26 mouse cellular contexts compared by ENCODE assay signal in the genomic region with DNA sequence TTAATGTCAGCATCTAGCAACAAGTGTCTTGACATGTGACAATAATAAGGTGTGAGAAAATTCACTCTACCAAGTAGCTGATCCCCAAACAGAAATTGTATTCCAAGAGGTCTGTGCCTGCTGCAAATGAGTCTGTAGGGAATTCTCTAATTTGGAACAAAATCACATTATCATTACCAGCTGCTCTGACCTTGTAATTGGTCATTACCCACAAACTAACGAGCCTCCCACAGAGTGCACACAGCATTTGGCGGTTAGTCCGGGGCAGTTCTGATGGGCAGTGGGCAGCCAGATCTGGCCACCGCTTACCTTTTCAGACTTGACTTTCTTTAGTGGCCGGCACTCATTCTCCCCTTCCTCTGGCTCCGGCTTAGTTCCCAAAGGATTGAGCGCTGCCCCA. TPM values are rescaled to one million over a fixed set of nuclear protein-coding genes. Genes with fewer than 3 reads are reported as not detected.
DNase-seq lines count a peak whose midpoint lies in the region; ATAC-seq and TF ChIP-seq lines count a peak whose summit lies in the region.
"Had no signal": no experiment of that assay in that cellular context is flagged by ENCODE, and none has a peak within 500 bp of the region (broad histone marks: within the 10 kb centered on the region; RNA-seq: fewer than 3 reads in every experiment).

No protein-coding gene starts in this region.

- DNase-seq in forebrain, embryonic 11.5 days (ENCODE audit: low spot score) = no peak
- DNase-seq in layer of hippocampus, adult 2 months (ENCODE audit: low spot score in 2 of 2) = no peak
- no peak for DNase-seq in layer of hippocampus, postnatal 36 days
- DNase-seq in limb, embryonic 11.5 days (ENCODE audit: low spot score) = peak; percentile 48
- DNase-seq in lung, adult 18-20 months = no peak
- DNase-seq: adrenal gland, adult 8-10 months; cerebellum, adult 18-20 months; cerebellum, postnatal 14 days; forebrain, postnatal 0 days; gastrocnemius, postnatal 36 days; heart, postnatal 36 days; liver, embryonic 13.5 days; lung, postnatal 36 days; midbrain, embryonic 14.5 days had no signal

- no peak overlapping the region for H3K9ac ChIP-seq in forebrain, embryonic 12.5 days
- H3K9ac ChIP-seq in forebrain, embryonic 11.5 days (ENCODE audit: low read length) = no peak overlapping the region
- H3K9ac ChIP-seq in limb, embryonic 11.5 days (ENCODE audit: low read length) = no peak overlapping the region
- H3K9ac ChIP-seq in midbrain, embryonic 13.5 days (replicated peaks) = no peak overlapping the region
- H3K9ac ChIP-seq: embryonic facial prominence, embryonic 12.5 days; forebrain, postnatal 0 days; heart, embryonic 15.5 days; liver, embryonic 13.5 days; lung, embryonic 15.5 days had no signal

- no peaks in the 10 kb centered on the region for H3K9me3 ChIP-seq in forebrain, embryonic 12.5 days
- no peaks in the 10 kb centered on the region for H3K9me3 ChIP-seq in forebrain, embryonic 11.5 days (ENCODE audit: control insufficient read depth, low read length)
- H3K9me3 ChIP-seq in limb, embryonic 11.5 days (ENCODE audit: control insufficient read depth, low read length) = no peaks in the 10 kb centered on the region
- no peaks in the 10 kb centered on the region for H3K9me3 ChIP-seq in midbrain, embryonic 13.5 days
- H3K9me3 ChIP-seq: embryonic facial prominence, embryonic 12.5 days; heart, embryonic 15.5 days; liver, embryonic 13.5 days; lung, embryonic 15.5 days; megakaryocyte, embryonic 14.5 days had no signal

- no peak for ATAC-seq in forebrain, embryonic 12.5 days (ENCODE audit: low FRiP score)
- no peak for ATAC-seq in forebrain, embryonic 11.5 days (replicated peaks; ENCODE audit: low FRiP score)
- ATAC-seq in limb, embryonic 11.5 days (ENCODE audit: insufficient number of reproducible peaks, low FRiP score, low TSS enrichment, low read depth) = no peak
- no peak for ATAC-seq in midbrain, embryonic 13.5 days
- ATAC-seq: CD4-positive, CD25-positive, alpha-beta regulatory T cell, adult 4 months; forebrain, postnatal 0 days; hindbrain, postnatal 0 days; intestine, postnatal 0 days; Patski had no signal

- H3K27ac ChIP-seq in forebrain, embryonic 12.5 days = peak overlapping the region; percentile 11; the same call in 1 of the 2 replicates
- no peak overlapping the region for H3K27ac ChIP-seq in forebrain, embryonic 11.5 days (ENCODE audit: low read depth, low read length)
- H3K27ac ChIP-seq in layer of hippocampus, adult 2 months = peak overlapping the region; percentile 77
- H3K27ac ChIP-seq in limb, embryonic 11.5 days (replicated peaks; ENCODE audit: low read depth, low read length) = no peak overlapping the region
- H3K27ac ChIP-seq in midbrain, embryonic 13.5 days = no peak overlapping the region
- H3K27ac ChIP-seq: embryonic facial prominence, embryonic 12.5 days; heart, embryonic 15.5 days; kidney, postnatal 0 days; liver, embryonic 13.5 days; lung, embryonic 15.5 days had no signal

- H3K27me3 ChIP-seq in forebrain, embryonic 12.5 days = no peaks in the 10 kb centered on the region
- H3K27me3 ChIP-seq in forebrain, embryonic 11.5 days (ENCODE audit: control insufficient read depth, insufficient read depth, low read length) = no peaks in the 10 kb centered on the region
- no peaks in the 10 kb centered on the region for H3K27me3 ChIP-seq in limb, embryonic 11.5 days (ENCODE audit: control insufficient read depth, insufficient read depth, low read length)
- H3K27me3 ChIP-seq in midbrain, embryonic 13.5 days = no peaks in the 10 kb centered on the region
- H3K27me3 ChIP-seq: embryonic facial prominence, embryonic 12.5 days; heart, embryonic 15.5 days; liver, embryonic 13.5 days; lung, embryonic 15.5 days; megakaryocyte, embryonic 14.5 days; Patski had no signal

- no peak for TF ChIP-seq CTCF in layer of hippocampus, adult 2 months (conservative IDR thresholded peaks at IDR 0.05)

- H3K4me1 ChIP-seq in forebrain, embryonic 12.5 days = peaks cover 43% of the 10 kb centered on the region
- H3K4me1 ChIP-seq in forebrain, embryonic 11.5 days (replicated peaks; ENCODE audit: control insufficient read depth, insufficient read depth, low read length) = no peaks in the 10 kb centered on the region
- H3K4me1 ChIP-seq in limb, embryonic 11.5 days (ENCODE audit: control insufficient read depth, insufficient read depth, low read length) = peaks cover 15% of the 10 kb centered on the region
- peaks cover 57% of the 10 kb centered on the region for H3K4me1 ChIP-seq in midbrain, embryonic 13.5 days (replicated peaks)

- H3K36me3 ChIP-seq in forebrain, embryonic 12.5 days (replicated peaks) = peaks cover 13% of the 10 kb centered on the region
- H3K36me3 ChIP-seq in forebrain, embryonic 11.5 days (ENCODE audit: control insufficient read depth, insufficient read depth, low read length) = no peaks in the 10 kb centered on the region; the same call in 1 of the 2 replicates
- H3K36me3 ChIP-seq in limb, embryonic 11.5 days (ENCODE audit: control insufficient read depth, insufficient read depth, low read length) = no peaks in the 10 kb centered on the region
- H3K36me3 ChIP-seq in midbrain, embryonic 13.5 days = peaks cover 15% of the 10 kb centered on the region
- H3K36me3 ChIP-seq: heart, embryonic 15.5 days had no signal

- 46% methylated on average over 7 of the region's 7 CpGs for WGBS in forebrain, embryonic 12.5 days
- 55% methylated on average over 7 of the region's 7 CpGs for WGBS in forebrain, embryonic 11.5 days
- 32% methylated on average over 7 of the region's 7 CpGs for WGBS in limb, embryonic 11.5 days
- 73% methylated on average over 7 of the region's 7 CpGs for WGBS in midbrain, embryonic 13.5 days

- no peak overlapping the region for H3K4me2 ChIP-seq in forebrain, embryonic 12.5 days
- H3K4me2 ChIP-seq in forebrain, embryonic 11.5 days (ENCODE audit: low read depth, low read length, severe bottlenecking) = no peak overlapping the region
- no peak overlapping the region for H3K4me2 ChIP-seq in limb, embryonic 11.5 days (ENCODE audit: low read depth, severe bottlenecking)
- no peak overlapping the region for H3K4me2 ChIP-seq in midbrain, embryonic 13.5 days (replicated peaks)
- H3K4me2 ChIP-seq: embryonic facial prominence, embryonic 12.5 days; heart, embryonic 15.5 days; liver, embryonic 13.5 days; lung, embryonic 15.5 days had no signal

- no peak overlapping the region for H3K4me3 ChIP-seq in forebrain, embryonic 12.5 days (replicated peaks)
- H3K4me3 ChIP-seq in forebrain, embryonic 11.5 days (ENCODE audit: low read depth, low read length) = no peak overlapping the region
- H3K4me3 ChIP-seq in layer of hippocampus, adult 2 months = no peak overlapping the region
- no peak overlapping the region for H3K4me3 ChIP-seq in limb, embryonic 11.5 days (ENCODE audit: low read depth, low read length)
- H3K4me3 ChIP-seq in midbrain, embryonic 13.5 days (replicated peaks) = no peak overlapping the region
- H3K4me3 ChIP-seq: embryonic facial prominence, embryonic 12.5 days; erythroblast, embryonic 14.5 days; heart, embryonic 15.5 days; liver, embryonic 13.5 days; lung, embryonic 15.5 days; megakaryocyte, embryonic 14.5 days had no signal

RNA-seq across cellular contexts. Expression of gene Zfp609, which starts 33.1 kb away (rescaled TPM):
- polyA plus RNA-seq in forebrain, embryonic 12.5 days (2016; fragmentation: Nextera tagmentation; extraction: Ambion mirVana) = 11.1 and 13.1 TPM in 2 replicates
- 12.3 and 12.9 TPM in 2 replicates for polyA plus RNA-seq in forebrain, embryonic 11.5 days (2014; fragmentation: Nextera tagmentation; extraction: Ambion mirVana)
- total RNA-seq in layer of hippocampus, adult 2 months (2021) = 10 to 100 TPM; 54.2 to 62.2 TPM
- total RNA-seq in layer of hippocampus, postnatal 36 days (2021) = 10 to 100 TPM; 51.2 to 52.8 TPM
- polyA plus RNA-seq in limb, embryonic 11.5 days (2014; fragmentation: Nextera tagmentation; extraction: Ambion mirVana) = 7.3 and 8.2 TPM in 2 replicates
- 9.9 and 10.5 TPM in 2 replicates for polyA plus RNA-seq in midbrain, embryonic 13.5 days (2015; fragmentation: Nextera tagmentation; extraction: Ambion mirVana)

Comparison
In these comparisons a context has a peak if more than half of its experiments do, and no peak if none do; other contexts are left out.
1. H3K27ac ChIP-seq: peak in forebrain, embryonic 12.5 days (single experiment) and layer of hippocampus, adult 2 months (single experiment); none in forebrain, embryonic 11.5 days (single experiment), limb, embryonic 11.5 days (single experiment) and midbrain, embryonic 13.5 days (single experiment).